Mouse (Mus musculus): ENCODE data around the gene Vars2. TPM values are rescaled to one million over a fixed set of nuclear protein-coding genes. Genes with fewer than 3 reads are reported as not detected.

The Vars2 gene
- 7.7 TPM in 2 replicates for polyA plus RNA-seq (2015; fragmentation: Nextera tagmentation; extraction: Ambion mirVana)

DNA sequence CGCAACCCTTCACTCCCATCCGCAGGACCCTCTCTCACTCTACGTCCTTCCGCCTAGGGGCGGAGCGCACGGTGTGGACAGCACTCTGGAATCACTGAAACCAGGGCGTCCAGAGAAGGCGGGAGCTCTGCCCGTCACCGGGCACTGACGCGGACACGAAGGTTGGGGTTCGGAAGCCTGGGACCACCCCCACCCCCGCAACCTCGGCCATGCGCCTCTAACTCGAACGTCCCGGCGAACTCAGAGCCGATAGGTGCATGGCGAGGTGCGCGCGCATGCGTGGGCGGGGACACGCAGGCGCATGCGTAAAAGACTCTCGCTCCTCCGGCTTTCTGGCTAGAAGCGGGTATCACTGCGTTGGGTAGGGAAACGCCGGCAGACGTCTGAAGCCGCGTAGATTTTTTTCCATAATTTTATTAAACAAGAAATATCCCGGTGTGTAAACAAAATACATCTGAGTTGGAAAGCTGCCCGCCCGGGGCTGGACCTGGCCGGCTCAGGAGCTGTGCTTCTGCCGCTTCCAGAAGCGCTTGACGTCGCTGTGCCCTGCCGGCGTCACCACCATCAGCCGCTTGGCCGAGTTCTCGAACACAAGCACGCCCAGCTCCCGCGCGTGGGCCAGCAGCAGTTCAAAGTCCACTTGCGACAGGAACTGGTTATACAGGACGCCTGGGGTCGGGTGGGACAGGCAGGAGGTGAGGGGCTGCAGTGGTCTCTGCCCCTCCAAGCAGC is at the start of gene Vars2:
Vars2 (minus strand) TSS at position 259 of the 732 bp plus-strand sequence.
- peak; percentile 84 for ATAC-seq (ENCODE audit: low read depth)
- H3K27me3 ChIP-seq: no peaks in the 10 kb centered on the region
- H3K9me3 ChIP-seq (replicated peaks): no peaks in the 10 kb centered on the region
- WGBS (ENCODE audit: insufficient replicate concordance): under 1% methylated on average over 61 of the region's 61 CpGs
- H3K27ac ChIP-seq: peak within 1 kb of the TSS; percentile 69
- H3K9ac ChIP-seq: peak within 1 kb of the TSS; percentile 89
- peak within 1 kb of the TSS; percentile 81 for H3K4me3 ChIP-seq (replicated peaks)
- DNase-seq: peak; percentile 92
- H3K4me2 ChIP-seq: peak within 1 kb of the TSS; percentile 97
- H3K4me1 ChIP-seq (replicated peaks): peaks cover 28% of the 10 kb centered on the region
- H3K36me3 ChIP-seq: peaks cover 35% of the 10 kb centered on the region

DNA sequence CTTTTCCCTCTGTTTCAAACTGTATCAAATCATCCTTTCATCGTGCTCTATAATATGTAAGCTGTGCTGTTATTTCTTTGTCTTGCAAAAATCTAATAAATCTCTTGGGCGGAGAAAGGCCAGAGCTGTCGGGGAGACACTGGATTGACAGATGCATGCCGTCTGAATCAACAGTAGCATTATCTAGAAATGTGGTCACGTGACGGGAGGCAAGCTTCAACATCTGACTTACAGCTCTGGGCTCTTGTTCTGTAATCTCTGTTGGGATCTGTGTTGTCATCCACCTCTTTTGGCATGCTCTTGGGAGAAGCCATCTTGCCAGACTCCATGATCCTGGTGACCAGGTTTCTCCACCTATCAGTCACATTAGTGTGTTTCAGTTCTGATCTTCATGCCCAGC is 49.7 kb upstream of the Vars2 start:
- 56% methylated on average over 6 of the region's 6 CpGs for WGBS (ENCODE audit: insufficient replicate concordance)
- peaks cover 26% of the 10 kb centered on the region for H3K27me3 ChIP-seq
- H3K36me3 ChIP-seq: no peaks in the 10 kb centered on the region
- H3K27ac ChIP-seq: no peak overlapping the region
- no peaks in the 10 kb centered on the region for H3K9me3 ChIP-seq (replicated peaks)
- no peak overlapping the region for H3K4me3 ChIP-seq (replicated peaks)
- ATAC-seq (ENCODE audit: low read depth): no peak
- no peak overlapping the region for H3K9ac ChIP-seq
- H3K4me1 ChIP-seq (replicated peaks): peaks cover 6% of the 10 kb centered on the region; the same call in 1 of the 2 replicates
- H3K4me2 ChIP-seq: no peak overlapping the region
- no peak for DNase-seq

DNA sequence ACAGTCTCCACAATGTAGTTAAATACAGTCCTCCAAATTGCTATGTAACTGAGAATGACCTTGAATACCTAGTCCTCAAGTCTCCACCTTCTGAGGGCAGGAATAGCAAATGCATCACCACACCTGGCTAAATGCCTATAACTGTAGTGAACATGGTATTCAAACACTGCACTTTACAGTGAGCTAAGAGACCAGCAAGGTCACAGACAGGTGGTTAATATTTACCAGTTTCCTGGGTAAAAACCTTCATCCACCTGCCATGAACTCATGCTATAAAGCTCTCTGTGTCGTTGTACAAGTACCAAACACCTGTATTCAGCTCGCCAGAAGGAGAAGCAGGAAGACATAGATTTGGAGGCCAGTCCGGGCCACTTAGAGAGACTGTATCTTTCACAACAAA is 48.7 kb upstream of the Vars2 start:
- Histone ChIP-seq H3K4me2 (no peak overlapping the region), H3K27ac (no peak overlapping the region), H3K9ac (no peak overlapping the region), H3K36me3 (no peaks in the 10 kb centered on the region), H3K9me3 (replicated peaks) (no peaks in the 10 kb centered on the region), H3K27me3 (peaks cover 16% of the 10 kb centered on the region), H3K4me3 (replicated peaks) (no peak overlapping the region), H3K4me1 (replicated peaks) (peaks cover 4% of the 10 kb centered on the region; the same call in 1 of the 2 replicates)
- 60% methylated on average over 3 of the region's 3 CpGs for WGBS (ENCODE audit: insufficient replicate concordance)
- ATAC-seq (ENCODE audit: low read depth): no peak
- no peak for DNase-seq

DNA sequence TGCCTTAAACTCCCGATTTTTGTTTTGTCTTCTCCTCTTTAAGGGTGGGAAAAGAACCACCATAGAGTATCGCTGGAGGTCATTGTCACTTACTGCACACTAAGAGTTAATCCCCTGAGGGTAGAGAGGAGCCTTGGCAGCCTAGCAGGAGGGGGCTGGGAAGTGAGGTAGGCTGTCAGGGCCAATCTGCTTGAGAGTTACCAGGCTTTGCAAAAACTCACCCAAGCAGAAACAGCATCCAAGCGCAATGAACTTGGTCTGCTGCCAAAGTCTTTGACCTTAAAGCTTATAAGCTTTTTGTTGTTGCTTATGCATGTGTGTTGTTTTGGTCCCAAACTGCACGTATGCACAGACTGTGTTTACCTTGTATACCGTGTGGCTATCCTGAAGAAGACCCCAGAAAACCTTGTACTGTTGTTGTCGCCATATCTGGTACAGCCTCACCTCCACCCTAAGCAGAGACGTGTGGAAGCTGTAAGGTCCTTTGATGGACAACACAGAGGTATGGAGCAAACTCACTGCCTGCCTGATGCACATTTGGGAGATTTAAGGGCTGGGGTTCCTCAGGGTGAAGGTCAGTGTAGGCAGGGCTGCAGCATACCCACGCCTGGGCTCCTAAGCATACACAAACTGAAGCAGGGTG is 43.4 kb upstream of the Vars2 start:
- H3K27me3 ChIP-seq: peaks cover 12% of the 10 kb centered on the region; the same call in 1 of the 2 replicates
- peaks cover 7% of the 10 kb centered on the region; the same call in 1 of the 2 replicates for H3K4me1 ChIP-seq (replicated peaks)
- 35% methylated on average over 8 of the region's 8 CpGs for WGBS (ENCODE audit: insufficient replicate concordance)
- H3K4me2 ChIP-seq: no peak overlapping the region
- no peaks in the 10 kb centered on the region for H3K36me3 ChIP-seq
- no peaks in the 10 kb centered on the region for H3K9me3 ChIP-seq (replicated peaks)
- no peak overlapping the region for H3K9ac ChIP-seq
- H3K27ac ChIP-seq: 0 out of 2 replicates have a peak overlapping the region, but pooled peaks have one; percentile 39
- no peak for ATAC-seq (ENCODE audit: low read depth)
- DNase-seq: no peak
- H3K4me3 ChIP-seq (replicated peaks): no peak overlapping the region

DNA sequence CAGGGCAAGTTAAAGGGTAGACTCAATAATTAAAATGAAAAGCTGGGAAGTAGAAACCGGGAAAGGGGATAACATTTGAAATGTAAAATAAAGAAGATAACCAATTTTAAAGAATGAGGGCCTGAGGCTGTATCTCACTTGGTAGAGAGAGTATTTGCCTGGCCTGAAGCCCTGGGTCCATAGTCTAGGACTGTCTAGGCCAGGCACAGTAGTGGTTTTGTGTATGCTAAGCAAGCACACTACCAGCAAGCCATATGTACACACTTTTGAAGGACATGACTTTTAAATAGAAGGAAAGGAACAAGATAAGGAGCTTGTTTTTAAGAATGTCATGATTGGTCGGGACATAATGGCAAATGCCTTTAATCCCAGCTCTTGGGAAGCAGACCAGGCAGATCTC is 41.2 kb upstream of the Vars2 start:
- Histone ChIP-seq H3K9me3 (replicated peaks) (no peaks in the 10 kb centered on the region), H3K4me1 (replicated peaks) (peaks cover 20% of the 10 kb centered on the region), H3K9ac (no peak overlapping the region), H3K27me3 (peaks cover 33% of the 10 kb centered on the region), H3K4me3 (replicated peaks) (no peak overlapping the region), H3K27ac (no peak overlapping the region), H3K36me3 (no peaks in the 10 kb centered on the region), H3K4me2 (no peak overlapping the region)
- WGBS (ENCODE audit: insufficient replicate concordance): 41% methylated on average over 2 of the region's 2 CpGs
- DNase-seq (no peak), ATAC-seq (ENCODE audit: low read depth) (peak; percentile 42; the same call in 1 of the 2 replicates)

DNA sequence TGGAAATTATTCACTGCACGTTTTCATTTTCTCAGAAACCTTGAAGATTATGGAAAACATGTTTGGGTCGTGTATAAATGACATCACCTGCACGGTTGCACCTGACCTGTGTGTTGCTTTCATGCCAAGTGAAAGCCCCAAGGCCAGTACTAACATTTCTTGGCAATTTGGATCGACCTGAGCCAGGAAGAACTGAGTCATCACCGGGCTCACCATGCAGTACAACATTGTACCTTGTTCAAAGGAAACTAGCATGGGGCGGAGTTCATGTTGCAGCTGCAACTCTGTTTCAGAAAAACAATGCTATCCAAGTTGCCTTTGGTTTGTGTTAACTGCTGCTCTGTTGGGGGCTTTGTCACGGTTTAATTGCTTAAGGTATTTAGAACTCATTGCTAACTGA is 40.5 kb upstream of the Vars2 start:
- 48% methylated on average over 7 of the region's 7 CpGs for WGBS (ENCODE audit: insufficient replicate concordance)
- H3K9me3 ChIP-seq (replicated peaks): no peaks in the 10 kb centered on the region
- H3K9ac ChIP-seq: no peak overlapping the region
- H3K27ac ChIP-seq: no peak overlapping the region
- no peak overlapping the region for H3K4me3 ChIP-seq (replicated peaks)
- H3K36me3 ChIP-seq: no peaks in the 10 kb centered on the region
- H3K27me3 ChIP-seq: peaks cover 38% of the 10 kb centered on the region
- ATAC-seq (ENCODE audit: low read depth) (no peak), DNase-seq (no peak)
- no peak overlapping the region for H3K4me2 ChIP-seq
- H3K4me1 ChIP-seq (replicated peaks): peaks cover 20% of the 10 kb centered on the region

DNA sequence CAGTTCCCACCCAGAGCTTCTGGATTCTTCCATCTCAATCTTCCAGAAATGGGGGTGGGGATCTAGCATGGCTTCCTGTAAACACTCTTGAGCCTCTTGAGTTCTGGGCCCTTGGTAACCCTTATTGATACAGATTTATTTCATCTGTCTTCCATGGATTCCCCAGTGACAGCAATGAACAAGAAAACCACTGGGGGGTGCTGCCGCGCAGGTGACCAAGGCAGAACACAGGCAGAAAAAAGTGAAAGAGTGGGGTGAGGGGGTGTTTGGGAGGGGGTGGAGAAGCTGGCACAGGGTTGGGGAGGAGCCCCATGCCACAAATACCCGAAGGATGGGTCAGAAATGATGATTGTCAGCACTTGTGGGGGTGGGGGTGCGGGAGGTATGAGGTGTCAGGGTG is 38.4 kb upstream of the Vars2 start:
- Histone ChIP-seq H3K36me3 (no peaks in the 10 kb centered on the region), H3K4me2 (no peak overlapping the region), H3K4me3 (replicated peaks) (no peak overlapping the region), H3K4me1 (replicated peaks) (peaks cover 19% of the 10 kb centered on the region), H3K9ac (no peak overlapping the region), H3K9me3 (replicated peaks) (no peaks in the 10 kb centered on the region), H3K27me3 (peaks cover 59% of the 10 kb centered on the region), H3K27ac (no peak overlapping the region)
- no peak for ATAC-seq (ENCODE audit: low read depth)
- WGBS (ENCODE audit: insufficient replicate concordance): 9% methylated on average over 4 of the region's 4 CpGs
- no peak for DNase-seq

DNA sequence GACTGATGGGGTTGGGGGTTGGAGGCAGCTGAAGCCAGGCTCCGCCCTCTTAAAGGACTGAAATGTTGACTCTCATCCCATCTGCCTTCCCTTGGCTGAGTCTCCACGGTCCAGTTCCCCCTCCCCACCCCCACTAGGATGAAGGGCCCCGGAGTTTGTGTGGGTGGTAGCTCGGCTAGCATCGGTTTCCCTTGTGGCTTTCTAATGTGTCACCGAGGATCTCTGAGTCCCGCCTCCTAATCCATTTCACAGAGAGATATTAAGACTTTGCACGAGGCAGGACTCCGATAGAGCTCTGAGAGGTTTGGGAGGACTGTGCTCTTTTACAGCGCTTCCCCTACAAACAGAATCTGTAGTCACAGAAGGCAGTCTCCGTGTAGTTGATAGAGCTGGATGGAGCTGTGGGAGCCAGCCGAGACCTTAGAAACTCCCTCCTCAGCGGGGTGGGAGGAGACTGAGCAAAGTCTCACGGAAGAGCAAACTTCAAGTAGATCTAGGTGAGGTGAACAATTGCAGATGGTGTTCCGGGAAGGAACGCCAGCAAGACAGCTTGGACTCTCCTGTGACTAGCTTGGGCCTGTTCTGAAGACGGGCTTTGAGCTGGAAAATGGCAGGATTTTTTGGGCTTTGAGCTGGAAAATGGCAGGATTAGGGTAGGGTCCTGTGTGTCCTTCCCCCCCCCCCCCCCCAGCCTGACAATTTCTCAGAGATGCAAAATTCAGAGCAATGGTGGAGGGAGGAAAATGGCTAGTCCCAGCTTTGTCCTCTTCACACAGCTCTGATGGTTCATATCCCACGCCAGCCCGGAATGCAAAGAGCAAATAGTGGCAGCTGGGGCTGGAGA is 37.5 kb upstream of the Vars2 start, which contains the start of gene Ddr1:
Ddr1 (minus strand) TSS at position 1 of the 844 bp plus-strand sequence.
- WGBS (ENCODE audit: insufficient replicate concordance): 9% methylated on average over 19 of the region's 19 CpGs
- no peak for DNase-seq
- Histone ChIP-seq H3K36me3 (no peaks in the 10 kb centered on the region), H3K4me3 (replicated peaks) (peak within 1 kb of the TSS; percentile 12; the same call in 1 of the 2 replicates), H3K4me1 (replicated peaks) (peaks cover 29% of the 10 kb centered on the region), H3K9ac (no peak within 1 kb of the TSS), H3K9me3 (replicated peaks) (no peaks in the 10 kb centered on the region), H3K4me2 (peak within 1 kb of the TSS; percentile 19), H3K27me3 (peaks cover 69% of the 10 kb centered on the region), H3K27ac (no peak within 1 kb of the TSS; the same call in 1 of the 2 replicates)
- no peak for ATAC-seq (ENCODE audit: low read depth)

DNA sequence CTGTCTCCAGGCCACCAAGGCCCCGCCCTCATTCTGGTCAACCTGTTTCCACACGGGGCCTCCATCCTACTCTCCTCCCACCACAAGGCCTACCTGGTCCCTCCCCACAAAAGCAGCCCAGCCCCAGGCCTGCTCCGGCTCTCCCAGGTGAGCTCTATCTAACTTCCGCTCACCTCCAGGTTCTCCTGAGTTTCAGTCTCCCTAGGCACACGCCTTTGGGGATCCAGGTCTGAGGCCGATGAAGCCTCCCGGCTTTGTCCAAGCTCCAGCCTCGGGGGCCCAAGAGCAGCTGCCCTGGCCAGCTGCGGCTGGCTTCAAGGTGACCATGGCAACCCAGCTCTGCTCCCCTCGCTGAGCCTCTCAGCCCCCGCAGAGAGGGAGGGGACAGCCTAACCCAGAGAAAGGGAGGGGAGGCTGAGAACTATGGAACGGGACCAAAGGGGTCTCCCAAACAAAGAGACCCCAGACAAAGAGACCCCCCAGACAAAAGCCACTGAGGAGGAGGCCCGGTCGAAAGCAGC is 36.4 kb upstream of the Vars2 start:
- H3K27me3 ChIP-seq: peaks cover 79% of the 10 kb centered on the region
- peaks cover 31% of the 10 kb centered on the region for H3K4me1 ChIP-seq (replicated peaks)
- DNase-seq: no peak
- H3K4me3 ChIP-seq (replicated peaks): 0 out of 2 replicates have a peak overlapping the region, but pooled peaks have one; percentile 12
- no peak for ATAC-seq (ENCODE audit: low read depth)
- H3K36me3 ChIP-seq: no peaks in the 10 kb centered on the region
- no peaks in the 10 kb centered on the region for H3K9me3 ChIP-seq (replicated peaks)
- WGBS (ENCODE audit: insufficient replicate concordance): 8% methylated on average over 14 of the region's 14 CpGs
- peak overlapping the region; percentile 12 for H3K4me2 ChIP-seq
- no peak overlapping the region for H3K9ac ChIP-seq
- no peak overlapping the region for H3K27ac ChIP-seq

DNA sequence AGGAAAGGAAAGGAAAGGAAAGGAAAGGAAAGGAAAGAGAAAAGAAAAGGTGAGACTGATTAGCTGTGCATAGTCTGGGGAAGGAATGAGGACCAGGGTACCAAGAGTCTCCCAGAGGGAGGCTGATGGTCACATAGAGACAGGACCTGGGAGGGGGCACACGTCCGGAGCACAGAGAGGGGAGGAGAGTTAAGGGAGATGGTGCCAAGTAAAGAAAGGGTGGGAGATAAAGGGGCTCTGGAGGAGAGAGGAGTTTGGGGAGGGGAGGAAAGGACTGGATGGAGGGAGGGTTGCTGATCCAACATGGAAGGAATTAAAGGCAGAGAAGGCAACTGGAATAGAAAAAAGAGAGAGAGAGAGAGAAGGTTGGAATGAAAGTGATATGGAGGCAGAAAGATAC is 35.7 kb upstream of the Vars2 start:
- no peak overlapping the region for H3K4me2 ChIP-seq
- H3K4me3 ChIP-seq (replicated peaks): no peak overlapping the region
- H3K9ac ChIP-seq: no peak overlapping the region
- H3K36me3 ChIP-seq: no peaks in the 10 kb centered on the region
- 9% methylated on average over 2 of the region's 2 CpGs for WGBS (ENCODE audit: insufficient replicate concordance)
- no peak for ATAC-seq (ENCODE audit: low read depth)
- H3K4me1 ChIP-seq (replicated peaks): peaks cover 31% of the 10 kb centered on the region
- H3K9me3 ChIP-seq (replicated peaks): no peaks in the 10 kb centered on the region
- no peak overlapping the region for H3K27ac ChIP-seq
- H3K27me3 ChIP-seq: peaks cover 86% of the 10 kb centered on the region
- no peak for DNase-seq

DNA sequence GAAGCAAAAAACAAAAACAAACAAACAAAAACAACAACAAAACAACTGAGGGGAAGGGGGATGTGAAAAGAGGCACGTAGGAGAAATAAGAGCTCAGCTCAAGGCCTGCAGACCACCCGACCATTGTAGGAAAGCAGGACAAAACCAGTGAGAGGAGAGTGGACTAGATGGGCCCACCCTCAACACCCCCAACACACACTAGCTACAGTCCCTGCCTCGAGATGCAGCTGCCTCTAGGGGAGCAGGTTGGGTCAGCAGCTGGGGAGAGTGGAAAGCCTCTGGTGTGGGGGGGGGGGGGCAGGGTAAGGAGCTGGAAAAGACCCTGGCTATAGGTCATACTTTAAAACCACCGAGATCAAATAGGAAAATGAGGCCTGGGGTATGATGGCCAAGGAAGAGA is 35.2 kb upstream of the Vars2 start:
- Histone ChIP-seq H3K4me3 (replicated peaks) (no peak overlapping the region), H3K27ac (peak overlapping the region; percentile 18; the same call in 1 of the 2 replicates), H3K36me3 (no peaks in the 10 kb centered on the region), H3K9ac (no peak overlapping the region), H3K27me3 (peaks cover 91% of the 10 kb centered on the region), H3K4me1 (replicated peaks) (peaks cover 31% of the 10 kb centered on the region), H3K4me2 (no peak overlapping the region), H3K9me3 (replicated peaks) (no peaks in the 10 kb centered on the region)
- no peak for DNase-seq
- ATAC-seq (ENCODE audit: low read depth): no peak
- 13% methylated on average over 4 of the region's 4 CpGs for WGBS (ENCODE audit: insufficient replicate concordance)
